Mouse (Mus musculus) monocyte, adult 2 months (primary cell): Measurements from ENCODE around the gene Ptpn12.
A peak's percentile ranks its signal among the peaks of the same experiment; 100 is the strongest.

Experiments used
- DNase-seq, 2 experiments: peaks; one replicate each; pipeline ENCODE4 v3.0.0; 2022; ENCODE audit warnings: low spot score in 2 of 2, low read depth in 1 of 2

The Ptpn12 gene

GRCm38 (mm10) chr5:21055820-21056531 lies at the start of gene Ptpn12:
Ptpn12 (minus strand) TSS chr5:21055911.
- DNase-seq, result peak; percentile 84 to 89

DNA sequence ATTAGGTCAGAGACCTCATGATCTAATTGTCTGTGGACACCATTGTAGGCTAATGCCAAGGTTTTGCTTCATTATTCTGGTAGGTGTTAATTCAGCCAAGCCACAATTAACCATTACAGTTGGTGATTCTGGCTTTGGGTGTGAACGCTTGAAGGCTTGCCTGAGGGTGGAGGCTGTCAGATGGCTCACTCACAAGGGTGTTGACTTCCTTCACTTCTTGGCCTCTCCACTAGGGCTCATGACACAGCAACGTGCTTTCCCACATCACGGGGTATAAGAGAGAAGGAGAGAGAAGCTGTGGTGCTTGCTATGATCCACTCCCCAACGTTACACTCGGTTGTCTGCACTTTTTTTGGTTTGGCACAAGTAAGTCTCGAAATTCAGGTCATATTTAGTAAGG lies 35.5 kb upstream of the Ptpn12 start:
- DNase-seq, result peak in 1 of 2 experiments; percentile 6

DNA sequence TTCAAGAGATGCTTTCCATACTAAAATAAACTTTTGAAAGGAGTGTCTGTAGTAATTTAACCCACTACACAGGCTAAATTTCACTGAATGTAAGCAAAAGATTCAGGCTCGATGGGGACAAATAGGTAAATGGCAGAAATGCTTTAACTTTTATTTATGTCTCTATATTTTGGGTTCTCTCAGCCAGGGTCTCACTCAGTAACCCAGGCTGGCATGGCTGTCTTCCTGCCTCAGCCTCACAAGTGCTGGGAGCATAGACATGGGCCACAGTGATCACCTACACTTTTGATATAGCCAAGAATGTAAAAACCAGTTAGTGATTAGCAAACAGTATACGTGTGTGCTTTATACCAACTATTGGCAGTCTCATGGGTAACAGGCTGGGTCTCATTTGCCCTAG lies 1.5 kb upstream of the Ptpn12 start:
- DNase-seq, result no peak

DNA sequence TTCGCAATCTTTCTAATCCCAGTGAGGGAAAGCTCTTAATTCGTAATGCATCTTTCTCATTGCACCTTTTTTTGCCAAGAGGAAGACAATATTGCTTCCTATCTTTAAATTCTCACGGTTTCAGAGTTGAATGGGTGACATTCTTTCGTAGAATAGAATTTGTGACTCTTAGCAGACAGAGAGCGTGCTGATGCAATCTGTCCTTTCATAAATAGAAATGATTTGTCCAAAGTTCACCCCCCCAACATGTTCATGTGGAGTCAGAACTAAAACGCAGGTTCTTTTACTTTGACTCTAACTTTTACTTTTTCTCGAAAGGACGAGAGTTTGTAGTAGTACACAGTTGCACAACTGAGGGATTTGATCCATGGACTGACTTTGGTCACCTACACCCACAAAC lies 884 bp upstream of the Ptpn12 start:
- DNase-seq, result no peak

DNA sequence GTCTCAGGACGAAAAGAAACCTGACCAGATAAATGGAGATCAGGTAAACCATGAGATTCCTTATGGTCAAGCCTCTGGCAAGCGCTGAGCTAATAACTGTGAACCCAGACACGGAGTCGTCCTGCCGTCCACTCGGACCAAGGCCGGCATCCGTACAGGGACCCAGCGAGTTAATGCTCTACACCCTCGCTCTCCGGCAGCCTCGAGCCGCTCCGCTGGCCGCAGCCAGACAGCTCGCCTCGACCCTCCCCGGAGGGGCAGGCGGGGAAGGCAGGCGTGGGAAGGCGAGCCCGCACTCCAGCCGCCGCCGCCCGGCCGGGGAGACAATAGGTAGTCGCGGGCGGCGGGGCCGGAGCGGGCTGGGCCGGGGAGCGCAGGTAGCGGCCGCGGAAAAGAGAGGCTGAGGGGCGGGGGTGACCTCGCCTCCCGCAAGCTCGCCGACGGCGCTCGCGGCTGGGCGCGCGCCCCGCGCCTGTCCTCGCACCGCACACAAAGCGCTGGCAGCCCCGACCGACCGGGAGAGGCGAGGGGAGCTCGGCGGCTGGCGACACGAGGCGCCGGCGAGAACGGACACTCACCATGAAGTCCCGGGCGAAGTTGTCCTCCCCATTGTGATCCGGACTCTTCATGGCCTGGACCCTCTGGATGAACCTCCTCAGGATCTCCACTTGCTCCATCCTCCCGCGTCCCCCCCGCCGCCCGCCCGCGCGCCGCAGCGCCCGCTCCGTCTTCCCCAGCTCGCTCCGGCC lies 466 bp downstream of the Ptpn12 start:
- peak in 1 of 2 experiments; percentile 16 for DNase-seq

GRCm38 (mm10) chr5:21054472-21055070 lies 1.1 kb downstream of the Ptpn12 start:
- DNase-seq, result no peak

DNA sequence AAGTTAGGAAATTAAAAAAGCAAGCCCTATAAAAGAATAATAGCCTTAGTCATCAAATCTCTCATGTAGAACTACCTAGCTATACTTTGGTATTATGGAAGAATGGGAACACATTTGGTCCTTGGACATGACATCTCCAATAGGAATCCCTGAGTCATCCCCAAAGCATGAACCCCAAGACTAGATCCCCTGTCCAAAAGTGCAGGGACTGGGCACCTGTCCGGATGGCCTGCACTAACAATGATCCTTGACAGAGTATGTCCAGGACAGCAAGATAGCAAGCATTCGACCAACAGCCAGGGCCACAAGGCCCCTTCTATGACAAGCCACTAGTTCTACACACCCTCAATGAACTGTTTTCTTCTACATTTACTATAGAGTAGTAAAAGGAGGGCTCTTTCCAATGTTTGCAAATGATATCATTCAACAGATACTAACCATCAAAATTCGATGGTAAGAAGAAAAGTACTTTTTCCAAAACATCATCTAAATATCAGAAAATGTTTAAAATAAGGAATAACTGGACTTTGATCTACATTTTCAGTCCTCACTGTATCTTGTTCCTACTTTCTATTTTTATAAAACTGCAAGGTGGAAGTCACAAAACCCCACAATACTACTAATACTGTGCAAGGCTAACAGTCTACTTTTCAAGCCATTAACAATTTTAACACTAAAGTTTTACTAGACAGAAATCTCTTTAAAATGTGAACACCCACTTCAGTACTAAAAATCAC lies 2.0 kb downstream of the Ptpn12 start:
- no peak for DNase-seq

DNA sequence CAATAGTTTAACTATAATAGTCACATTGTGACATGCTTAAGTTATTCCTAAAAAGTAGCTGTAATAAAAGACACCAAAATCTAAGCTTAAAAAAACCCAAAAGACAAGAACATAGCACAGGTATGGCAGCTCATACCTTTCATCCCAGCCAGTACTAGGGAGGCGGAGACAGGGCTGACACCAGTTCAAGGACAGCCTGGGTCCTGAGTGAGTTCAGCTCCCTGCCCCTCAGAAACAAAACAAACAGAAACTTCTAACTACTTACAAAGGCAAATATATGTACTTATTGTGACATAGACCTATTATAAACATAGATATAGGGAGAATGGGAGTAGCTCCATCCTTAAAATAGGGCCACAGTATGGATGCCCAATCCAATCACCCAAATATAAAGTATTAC lies 3.2 kb downstream of the Ptpn12 start:
- DNase-seq, result no peak

DNA sequence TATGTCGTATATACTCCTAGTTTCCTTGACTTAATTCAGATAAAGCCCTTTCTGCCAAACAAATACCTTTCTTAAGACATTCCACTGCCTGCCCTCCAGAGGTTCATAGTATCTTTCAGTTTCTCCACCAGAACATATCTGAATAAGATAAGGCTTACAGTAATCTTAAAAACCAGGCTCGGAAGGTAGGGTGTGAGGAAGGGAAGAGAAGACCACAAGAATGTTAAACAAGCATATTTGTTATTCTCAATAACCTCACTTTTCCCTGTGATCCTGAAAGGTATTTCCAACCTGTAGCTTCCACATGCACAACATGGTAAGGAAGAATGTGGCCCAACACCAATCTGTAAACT lies 5.0 kb downstream of the Ptpn12 start:
- no peak for DNase-seq

DNA sequence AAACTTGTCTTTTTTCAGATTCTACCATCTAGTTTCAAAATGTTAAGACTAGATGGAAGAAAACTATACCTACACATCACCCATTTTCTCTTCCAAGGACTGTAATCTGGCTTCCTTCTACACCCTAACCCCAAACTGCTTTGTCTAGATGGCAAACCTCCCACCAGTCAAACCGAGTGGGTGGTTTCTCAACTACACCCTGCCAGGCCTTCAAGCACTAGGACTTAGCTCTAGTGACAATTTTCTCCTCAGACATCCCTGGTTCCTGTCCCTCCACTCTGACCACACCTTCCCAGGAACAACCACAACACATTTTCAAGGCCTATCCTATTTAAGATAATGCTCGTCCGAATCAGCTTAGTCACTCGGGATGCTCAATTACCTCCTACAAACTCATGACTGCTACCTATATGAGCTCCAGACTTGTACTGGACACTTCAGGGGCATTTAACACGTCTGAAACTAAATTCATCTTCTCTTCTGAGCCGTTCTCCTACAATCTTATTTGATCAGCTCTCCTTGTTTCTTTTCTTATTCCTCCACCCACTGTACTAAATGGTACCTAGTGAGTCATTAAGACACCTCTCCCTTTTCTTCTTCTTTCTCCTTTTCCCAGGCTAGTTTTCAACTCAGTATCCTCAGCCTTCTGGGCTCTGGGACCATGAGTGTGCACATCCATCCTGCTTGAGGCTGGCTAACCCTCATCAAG lies 5.5 kb downstream of the Ptpn12 start:
- DNase-seq, result no peak

DNA sequence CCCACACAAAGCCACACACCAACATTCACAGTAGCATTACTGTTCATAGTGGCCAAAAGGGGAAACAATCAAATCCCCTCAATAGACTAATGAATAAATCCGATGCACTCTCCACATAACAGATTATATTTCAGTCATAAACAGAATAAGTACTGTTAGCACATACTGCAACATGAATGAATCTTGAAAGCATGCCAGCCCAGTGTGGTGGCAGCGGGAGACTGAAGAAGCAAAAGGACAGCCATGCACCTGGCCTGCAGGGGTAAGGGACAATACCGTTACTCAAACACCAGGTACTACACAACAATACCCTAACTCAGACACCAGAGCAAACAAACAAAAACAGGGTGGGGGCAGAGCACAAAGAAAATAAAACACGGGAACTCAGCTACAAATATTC lies 6.7 kb downstream of the Ptpn12 start:
- no peak for DNase-seq

- DNase-seq, result no peak
These were observed 8.6 kb downstream of the Ptpn12 start for GRCm38 (mm10) chr5:21047114-21047513.

GRCm38 (mm10) chr5:21046150-21047048 lies 9.3 kb downstream of the Ptpn12 start:
- DNase-seq, result no peak

GRCm38 (mm10) chr5:21045462-21045861 lies 10.2 kb downstream of the Ptpn12 start:
- no peak for DNase-seq

GRCm38 (mm10) chr5:21038100-21038499 lies 17.6 kb downstream of the Ptpn12 start:
- no peak for DNase-seq

DNA sequence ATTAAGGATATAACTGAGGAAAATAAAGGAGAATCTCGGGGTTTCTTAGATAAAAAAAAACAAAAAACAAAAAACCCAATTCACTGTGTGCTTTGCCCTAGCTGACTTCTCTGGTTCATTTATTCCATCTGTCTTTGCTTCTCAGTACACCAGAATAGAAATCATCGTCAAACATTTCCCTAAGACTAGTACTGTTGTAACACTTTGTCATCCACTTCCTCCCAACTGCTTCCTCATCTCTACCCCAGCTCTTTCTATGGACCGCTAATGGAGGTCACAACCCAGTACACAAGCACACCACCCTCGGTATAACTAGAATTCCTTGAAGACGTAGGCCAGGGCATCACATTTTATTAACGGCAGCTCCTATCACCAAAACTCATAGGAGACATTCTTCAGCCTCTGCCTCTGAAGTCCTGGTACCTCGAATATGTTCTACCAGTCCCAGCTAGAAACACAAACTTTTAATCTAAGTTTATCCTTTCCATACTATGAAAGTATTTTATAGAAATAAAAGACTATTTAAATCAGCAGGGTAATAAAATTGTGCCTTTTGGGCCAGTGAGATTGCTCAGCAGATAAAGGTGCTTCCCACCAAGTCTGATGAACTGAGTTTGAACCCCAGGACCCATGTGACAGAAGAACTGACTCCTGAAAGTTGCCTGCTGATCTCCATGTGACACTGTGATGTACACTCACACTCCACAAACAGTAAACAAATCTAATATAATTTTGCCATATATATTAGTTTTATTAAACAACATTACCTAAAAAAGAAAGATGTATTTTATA lies 19.8 kb downstream of the Ptpn12 start:
- DNase-seq, result peak in 1 of 2 experiments; percentile 22

- no peak for DNase-seq
These were observed 21.2 kb downstream of the Ptpn12 start for GRCm38 (mm10) chr5:21034388-21034966.

DNA sequence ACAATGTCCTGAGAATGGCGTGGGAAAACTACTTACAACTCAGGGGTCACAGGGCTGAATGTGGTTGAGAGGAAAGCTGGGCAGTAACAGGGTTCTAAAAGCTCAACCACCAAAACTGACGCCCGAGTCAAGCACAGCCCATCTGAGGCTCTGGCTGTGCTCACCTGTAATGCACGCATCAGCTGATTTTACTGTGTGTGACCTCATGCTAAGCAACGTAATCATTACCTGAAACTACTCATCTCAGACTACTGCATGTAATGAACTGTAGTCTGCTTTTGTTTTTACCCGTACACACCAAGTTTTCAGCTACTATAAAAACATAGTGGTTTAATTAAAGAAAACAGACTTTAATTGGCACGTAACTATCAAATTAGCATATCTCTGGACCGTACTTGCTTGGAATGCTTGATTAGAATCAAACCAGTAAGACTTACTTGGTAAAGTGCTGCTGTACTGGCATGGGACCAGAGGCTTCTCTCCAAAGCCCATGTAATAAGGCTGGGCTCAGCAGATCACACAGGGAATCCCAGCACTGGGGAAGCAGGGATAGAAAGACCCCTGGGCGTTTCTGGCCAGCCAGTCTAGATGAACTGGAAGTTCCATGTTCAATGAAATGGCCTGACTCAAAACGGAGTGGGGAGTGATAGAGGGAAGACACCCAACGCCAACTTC lies 22.2 kb downstream of the Ptpn12 start:
- DNase-seq, result no peak
